Mouse (Mus musculus) MEL (cell line): ENCODE data around the gene Il4i1. TPM values are rescaled to one million over a fixed set of nuclear protein-coding genes. Genes with fewer than 3 reads are reported as not detected.

Source experiments
- DNase-seq: peaks from one replicate; pipeline ENCODE4 v3.0.0; 2011; ENCODE audit warnings: low read depth, low spot score
- H3K27ac ChIP-seq: 2 replicates; pipeline ENCODE4 v1.5.1; 2012; ENCODE audit warnings: low read depth, mild to moderate bottlenecking, control low read depth, low read length, moderate library complexity; ENCODE audit not compliant: control insufficient read depth
- H3K27me3 ChIP-seq, 2 experiments: fragments of 150-350 bp in 1 of 2; sonication (generic) in 1 of 2; 2 replicates each; pipeline ENCODE4 v1.6.1; 2012; ENCODE audit warnings: low read length in 2 of 2, mild to moderate bottlenecking in 2 of 2, improper control_type of control experiment in 1 of 2, moderate library complexity in 1 of 2; ENCODE audit not compliant: insufficient read depth in 2 of 2, control insufficient read depth in 1 of 2
- H3K36me3 ChIP-seq, 2 experiments: 2 replicates each; pipeline ENCODE4 v1.6.1; 2012 to 2014; ENCODE audit warnings: low read length in 2 of 2, improper control_type of control experiment in 1 of 2, inconsistent platforms in 1 of 2, mild to moderate bottlenecking in 1 of 2; ENCODE audit not compliant: insufficient read depth in 2 of 2, control insufficient read depth in 1 of 2
- H3K4me1 ChIP-seq, 2 experiments: fragments of 150-350 bp in 1 of 2; sonication (generic) in 1 of 2; 2 replicates each; pipeline ENCODE4 v1.6.1; 2012; ENCODE audit warnings: low read length in 2 of 2, improper control_type of control experiment in 1 of 2, mild to moderate bottlenecking in 1 of 2; ENCODE audit not compliant: insufficient read depth in 2 of 2, control insufficient read depth in 1 of 2
- H3K4me3 ChIP-seq, 2 experiments: fragments of 150-350 bp in 1 of 2; sonication (generic) in 1 of 2; 2 replicates each; pipeline ENCODE4 v1.5.1; 2012; ENCODE audit warnings: low read depth in 2 of 2, low read length in 2 of 2, mild to moderate bottlenecking in 2 of 2, moderate library complexity in 2 of 2, control low read depth in 1 of 2, improper control_type of control experiment in 1 of 2; ENCODE audit not compliant: control insufficient read depth in 1 of 2, insufficient read depth in 1 of 2
- H3K79me2 ChIP-seq: 2 replicates; pipeline ENCODE4 v1.6.1; 2012; ENCODE audit warnings: mild to moderate bottlenecking, low read length, moderate library complexity; ENCODE audit not compliant: control insufficient read depth, poor library complexity, insufficient read depth
- H3K9ac ChIP-seq: 2 replicates; pipeline ENCODE4 v1.6.1; 2012; ENCODE audit warnings: low read depth, mild to moderate bottlenecking, control low read depth, low read length, moderate library complexity; ENCODE audit not compliant: control insufficient read depth, poor library complexity, severe bottlenecking
- H3K9me3 ChIP-seq: fragments of 150-350 bp; sonication (generic); replicated peaks from 2 replicates; pipeline ENCODE4 v1.6.1; 2012; ENCODE audit warnings: mild to moderate bottlenecking, low read length, improper control_type of control experiment, moderate library complexity; ENCODE audit not compliant: insufficient read depth
- E2F4 ChIP-seq: IDR thresholded peaks from 2 replicates; pipeline ENCODE4 v1.6.1; 2011; ENCODE audit warnings: low read depth, low read length, improper control_type of control experiment, borderline replicate concordance
- ETS1 ChIP-seq: IDR thresholded peaks from 2 replicates; pipeline ENCODE4 v1.6.1; 2012; ENCODE audit warnings: low read depth, mild to moderate bottlenecking, inconsistent platforms, low read length, improper control_type of control experiment, moderate library complexity
- GATA1 ChIP-seq: IDR thresholded peaks from 2 replicates; pipeline ENCODE4 v1.6.1; 2011; ENCODE audit warnings: low read depth, low read length, improper control_type of control experiment
- JUND ChIP-seq: IDR thresholded peaks from 2 replicates; pipeline ENCODE4 v1.6.1; 2011; ENCODE audit warnings: low read depth, mild to moderate bottlenecking, improper control_type of control experiment, low read length
- KAT2A ChIP-seq: conservative IDR thresholded peaks from 2 replicates; pipeline ENCODE4 v1.6.1; 2012; ENCODE audit warnings: low read depth, low read length, improper control_type of control experiment, inconsistent platforms
- MAFK ChIP-seq: IDR thresholded peaks from 2 replicates; pipeline ENCODE4 v1.6.1; 2011; ENCODE audit warnings: low read depth, mild to moderate bottlenecking, low read length, improper control_type of control experiment, borderline replicate concordance
- MAX ChIP-seq: IDR thresholded peaks from 2 replicates; pipeline ENCODE4 v1.6.1; 2011; ENCODE audit warnings: low read length, improper control_type of control experiment
- MAZ ChIP-seq: IDR thresholded peaks from 2 replicates; pipeline ENCODE4 v1.6.1; 2012; ENCODE audit warnings: low read depth, mild to moderate bottlenecking, inconsistent platforms, low read length, improper control_type of control experiment
- MYC ChIP-seq: IDR thresholded peaks from 2 replicates; pipeline ENCODE4 v1.6.1; 2011; ENCODE audit warnings: low read depth, mild to moderate bottlenecking, low read length, improper control_type of control experiment, moderate library complexity
- NELFE ChIP-seq: IDR thresholded peaks from 2 replicates; pipeline ENCODE4 v1.6.1; 2011; ENCODE audit warnings: low read depth, low read length, improper control_type of control experiment
- NRF1 ChIP-seq: IDR thresholded peaks from 2 replicates; pipeline ENCODE4 v1.6.1; 2014; ENCODE audit warnings: low read depth, mild to moderate bottlenecking, inconsistent platforms, low read length, improper control_type of control experiment, moderate library complexity; ENCODE audit not compliant: poor library complexity, insufficient read depth, severe bottlenecking
- POLR2AphosphoS2 ChIP-seq: IDR thresholded peaks from 2 replicates; pipeline ENCODE4 v1.6.1; 2011; ENCODE audit warnings: low read length, improper control_type of control experiment
- SIN3A ChIP-seq: IDR thresholded peaks from 2 replicates; pipeline ENCODE4 v1.6.1; 2012; ENCODE audit warnings: low read length, improper control_type of control experiment, inconsistent platforms
- SMC3 ChIP-seq: IDR thresholded peaks from 2 replicates; pipeline ENCODE4 v1.6.1; 2011; ENCODE audit warnings: low read depth, low read length, improper control_type of control experiment
- TBP ChIP-seq: IDR thresholded peaks from 2 replicates; pipeline ENCODE4 v1.8.0; 2011; ENCODE audit warnings: low read depth, low read length, improper control_type of control experiment
- TCF12 ChIP-seq: IDR thresholded peaks from 2 replicates; pipeline ENCODE4 v1.6.1; 2014; ENCODE audit warnings: low read depth, mild to moderate bottlenecking, inconsistent platforms, low read length, improper control_type of control experiment, moderate library complexity
- UBTF ChIP-seq: IDR thresholded peaks from 2 replicates; pipeline ENCODE4 v1.6.1; 2012; ENCODE audit warnings: low read depth, mild to moderate bottlenecking, inconsistent platforms, low read length, improper control_type of control experiment, moderate library complexity, borderline replicate concordance; ENCODE audit not compliant: insufficient read depth
- USF1 ChIP-seq: IDR thresholded peaks from 2 replicates; pipeline ENCODE4 v1.6.1; 2014; ENCODE audit warnings: low read depth, mild to moderate bottlenecking, inconsistent platforms, low read length, improper control_type of control experiment, moderate library complexity
- ZC3H11A ChIP-seq: IDR thresholded peaks from 2 replicates; pipeline ENCODE4 v1.6.1; 2012; ENCODE audit warnings: low read depth, mild to moderate bottlenecking, inconsistent platforms, low read length, improper control_type of control experiment
- ZKSCAN1 ChIP-seq: IDR thresholded peaks from 2 replicates; pipeline ENCODE4 v1.6.1; 2012; ENCODE audit warnings: low read depth, mild to moderate bottlenecking, inconsistent platforms, low read length, improper control_type of control experiment, moderate library complexity
- ZMIZ1 ChIP-seq: IDR thresholded peaks from 2 replicates; pipeline ENCODE4 v1.6.1; 2012; ENCODE audit warnings: low read depth, mild to moderate bottlenecking, inconsistent platforms, low read length, improper control_type of control experiment, moderate library complexity
- polyA plus RNA-seq, 2 experiments: library from polyadenylated mRNA; stranded (reverse) in 1 of 2; unstranded in 1 of 2; fragments of >175 nt in 1 of 2; fragments of >200 nt in 1 of 2; gene quantifications; 2 replicates each; pipeline versions ENCODE4 v1.2.1 to v1.2.4; 2012; ENCODE audit warnings: low replicate concordance in 2 of 2, low read depth in 1 of 2; ENCODE audit not compliant: insufficient read length in 2 of 2, insufficient read depth in 1 of 2, missing spikeins in 1 of 2
- total RNA-seq: library from RNA; depleted of rRNA; stranded (reverse); fragments of 300-350 nt; gene quantifications from 2 replicates; pipeline ENCODE4 v1.2.3, GENCODE M21; 2012

The Il4i1 gene
- total and polyA plus RNA-seq, 3 experiments = 0.54 to 0.73 TPM; not detected in 1

- H3K4me1 ChIP-seq = no peaks in the 10 kb centered on the region
- H3K9ac ChIP-seq = no peak overlapping the region
- DNase-seq = no peak
- H3K27ac ChIP-seq = no peak overlapping the region
- H3K4me3 ChIP-seq = no peak overlapping the region
- no peaks in the 10 kb centered on the region for H3K79me2 ChIP-seq
- H3K36me3 ChIP-seq = no peaks in the 10 kb centered on the region; a peak in 1 of 4 replicates
- TF ChIP-seq E2F4 (no peak), SMC3 (no peak), ZMIZ1 (no peak), TCF12 (no peak), SIN3A (no peak), MAFK (no peak), POLR2AphosphoS2 (no peak)
- H3K27me3 ChIP-seq = no peaks in the 10 kb centered on the region
- H3K9me3 ChIP-seq = no peaks in the 10 kb centered on the region
Measured at GRCm38 (mm10) chr7:44841825-44842463, 25.8 kb downstream of the Il4i1 start.

DNA sequence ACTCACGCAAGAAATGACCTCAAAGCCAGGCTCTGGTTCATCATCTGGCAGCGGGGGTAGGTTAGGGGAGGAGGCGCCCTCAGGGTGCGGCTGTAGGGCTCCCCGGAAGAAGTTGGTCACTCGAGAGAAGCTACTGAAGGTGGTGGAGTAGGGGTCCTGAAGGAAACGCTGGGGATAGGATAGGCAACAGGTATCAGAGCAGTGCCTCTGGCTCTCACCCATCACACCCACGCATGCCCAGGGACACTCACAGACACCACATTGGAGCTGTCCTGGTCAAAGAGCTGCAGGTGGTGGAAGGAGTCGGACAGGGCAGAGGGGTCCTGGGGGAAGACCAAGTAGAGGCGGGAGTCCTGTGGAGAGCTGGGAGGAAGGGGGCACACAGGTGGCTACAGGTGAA, 28.8 kb downstream of the Il4i1 start:
- Histone ChIP-seq H3K27me3 (no peaks in the 10 kb centered on the region), H3K27ac (no peak overlapping the region), H3K4me1 (0 out of 4 replicates have a peak, but pooled peaks cover 0 to 3% of the 10 kb centered on the region in 2 experiments), H3K79me2 (peaks cover 7% of the 10 kb centered on the region), H3K4me3 (no peak overlapping the region), H3K9ac (no peak overlapping the region), H3K36me3 (no peaks in the 10 kb centered on the region; a peak in 1 of 4 replicates), H3K9me3 (no peaks in the 10 kb centered on the region)
- TF ChIP-seq TCF12 (no peak), MAFK (no peak), ZMIZ1 (no peak), MAZ (no peak), NELFE (no peak)
- DNase-seq = no peak

GRCm38 (mm10) chr7:44846804-44847203, 30.6 kb downstream of the Il4i1 start:
- H3K27me3 ChIP-seq = no peaks in the 10 kb centered on the region
- H3K9me3 ChIP-seq = no peaks in the 10 kb centered on the region
- H3K27ac ChIP-seq = no peak overlapping the region
- H3K36me3 ChIP-seq = peaks cover 0 to 5% of the 10 kb centered on the region in 2 experiments; a peak in 1 of 4 replicates
- H3K4me3 ChIP-seq = no peak overlapping the region
- TF ChIP-seq USF1 (no peak), ETS1 (no peak), TBP (no peak), NRF1 (no peak), ZMIZ1 (no peak), MAFK (no peak), UBTF (no peak), ZC3H11A (no peak), KAT2A (no peak), GATA1 (no peak), MAX (no peak), JUND (no peak), MAZ (no peak), MYC (no peak), ZKSCAN1 (no peak), TCF12 (no peak), E2F4 (no peak)
- H3K9ac ChIP-seq = no peak overlapping the region
- peaks cover 0 to 13% of the 10 kb centered on the region in 2 experiments; a peak in 2 of 4 replicates for H3K4me1 ChIP-seq
- DNase-seq = no peak
- peaks cover 25% of the 10 kb centered on the region for H3K79me2 ChIP-seq
